Mouse (Mus musculus) urinary bladder, postnatal 36 days (tissue): ENCODE measurements at regions not wholly inside any gene's neighbourhood (a gene's known extent, or its start where the extent isn't known, plus 50 kb on each side); places are given as distances from the start of the nearest gene placed in this dataset.

ENCODE experiments used
- DNase-seq, 2 experiments: peaks; one replicate each; pipeline ENCODE4 v3.0.0; 2022; ENCODE audit warnings: low spot score in 2 of 2, mixed read lengths in 1 of 2

DNA sequence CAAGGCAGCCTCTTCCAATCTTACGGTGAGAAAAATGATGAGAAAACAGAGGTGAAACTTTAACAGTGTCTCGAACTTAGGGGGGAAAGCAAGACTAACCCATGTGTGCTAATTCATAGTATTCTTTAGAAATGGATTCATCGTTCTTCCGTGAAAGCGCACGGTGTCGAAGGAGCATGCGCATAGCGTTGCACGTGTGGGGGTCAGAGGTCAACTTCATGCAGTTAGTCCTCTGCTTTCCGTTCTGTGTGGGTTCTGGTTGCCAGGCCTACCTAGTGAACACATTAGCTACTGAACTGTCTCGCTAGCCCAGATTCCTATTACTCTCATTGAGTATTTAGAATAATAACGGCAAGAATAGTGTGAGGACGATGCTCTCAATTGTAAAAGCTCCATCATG, 74.7 kb upstream of the Kcnk2 start:
- no peak for DNase-seq

DNA sequence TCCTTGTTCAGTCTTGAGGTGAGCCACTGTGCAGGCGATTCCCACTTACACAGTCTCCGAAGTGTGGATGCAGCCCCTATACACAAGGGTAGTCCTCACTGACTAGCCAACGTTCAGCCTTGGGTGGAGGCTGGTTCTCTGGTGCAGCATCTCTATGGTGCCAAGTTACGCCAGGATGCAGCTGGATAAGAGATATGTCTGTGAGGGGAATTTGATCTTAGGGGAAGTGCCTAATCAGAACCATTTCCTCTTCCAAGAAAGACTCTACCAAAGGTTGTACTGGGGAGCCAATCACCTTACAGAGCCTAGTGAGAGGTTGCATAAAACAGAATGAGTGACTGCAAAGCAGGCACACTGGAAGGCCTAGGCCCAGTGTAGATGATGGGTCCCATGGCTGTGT, 71.0 kb upstream of the Kcnk2 start:
- no peak for DNase-seq

DNA sequence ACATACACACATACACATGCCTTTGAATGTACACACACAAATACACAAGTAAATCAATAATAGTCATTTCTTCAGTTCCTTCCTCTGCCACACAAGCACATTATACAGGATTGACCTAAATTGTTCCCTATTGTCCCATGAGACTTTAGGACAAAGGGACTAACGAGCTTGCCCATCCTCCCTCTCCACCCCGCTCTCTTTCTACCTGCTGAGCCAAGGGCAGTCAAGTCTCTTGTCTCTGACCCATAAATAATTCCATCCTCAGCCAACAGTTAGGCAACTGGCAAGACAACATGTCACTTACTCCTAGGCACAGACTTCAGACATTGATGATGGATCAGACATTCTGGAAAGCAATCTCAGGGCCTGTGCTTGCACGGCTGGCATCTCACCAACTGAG, 56.3 kb upstream of the Kcnk2 start:
- no peak for DNase-seq
